Mouse (Mus musculus) lung, embryonic 15.5 days (tissue): ENCODE results near the gene Astl. TPM values are rescaled to one million over a fixed set of nuclear protein-coding genes. Genes with fewer than 3 reads are reported as not detected.

Source experiments
- ATAC-seq: fragments of 200-750 bp; cut with Nextera tagmentation; 2 replicates; pipeline ENCODE4 v1.8.0; 2017; ENCODE audit warnings: moderate number of reproducible peaks, borderline replicate concordance; ENCODE audit not compliant: low FRiP score, low TSS enrichment; ENCODE audit errors: extremely low read depth
- H3K27ac ChIP-seq: fragments of 300-500 bp; sonication (generic); 2 replicates; pipeline ENCODE4 v1.5.1; 2015; ENCODE audit warnings: moderate library complexity, mild to moderate bottlenecking, inconsistent platforms
- H3K27me3 ChIP-seq: fragments of 300-500 bp; sonication (generic); 2 replicates; pipeline ENCODE4 v1.6.1; 2015; ENCODE audit warnings: inconsistent platforms
- H3K36me3 ChIP-seq: fragments of 300-500 bp; sonication (generic); 2 replicates; pipeline ENCODE4 v1.6.1; 2015; ENCODE audit warnings: inconsistent platforms
- H3K4me1 ChIP-seq: fragments of 300-500 bp; sonication (generic); 2 replicates; pipeline ENCODE4 v1.6.1; 2015; ENCODE audit warnings: inconsistent platforms
- H3K4me2 ChIP-seq: fragments of 300-500 bp; sonication (generic); 2 replicates; pipeline ENCODE4 v1.6.1; 2015; ENCODE audit warnings: inconsistent platforms, mild to moderate bottlenecking, moderate library complexity
- H3K4me3 ChIP-seq: fragments of 300-500 bp; sonication (generic); 2 replicates; pipeline ENCODE4 v1.5.1; 2015; ENCODE audit warnings: mild to moderate bottlenecking, inconsistent platforms
- H3K9ac ChIP-seq: fragments of 300-500 bp; sonication (generic); 2 replicates; pipeline ENCODE4 v1.6.1; 2015; ENCODE audit warnings: inconsistent platforms
- H3K9me3 ChIP-seq: fragments of 300-500 bp; sonication (generic); 2 replicates; pipeline ENCODE4 v1.6.1; 2016; ENCODE audit warnings: inconsistent platforms
- WGBS: fragments of 180-500 bp; shearing (Covaris S2); methylation state at CpG from one replicate; pipeline ENCODE4 v1.1.7; 2015; 5-methylcytosine and 5-hydroxymethylcytosine counted together
- polyA plus RNA-seq: library from polyadenylated mRNA; unstranded; fragments of >200 nt; fragmentation: Nextera tagmentation; extraction: Ambion mirVana; gene quantifications from 2 replicates; pipeline ENCODE4 v1.2.1, GENCODE M21; 2015

The Astl gene
- polyA plus RNA-seq, 1 experiment from 2014 or later = not detected

- no peak overlapping the region for H3K4me2 ChIP-seq
- H3K4me3 ChIP-seq = no peak overlapping the region
- peak; percentile 60 for ATAC-seq
- no peaks in the 10 kb centered on the region for H3K36me3 ChIP-seq
- H3K27me3 ChIP-seq = no peaks in the 10 kb centered on the region
- whole genome bisulfite sequencing = 57% methylated on average over 12 of the region's 12 CpGs
- no peak overlapping the region for H3K9ac ChIP-seq
- no peaks in the 10 kb centered on the region for H3K4me1 ChIP-seq
- no peaks in the 10 kb centered on the region for H3K9me3 ChIP-seq
- H3K27ac ChIP-seq = peak overlapping the region; percentile 66
Observed at GRCm38 (mm10) chr2:127328090-127328851, 10.2 kb upstream of the Astl start.

DNA sequence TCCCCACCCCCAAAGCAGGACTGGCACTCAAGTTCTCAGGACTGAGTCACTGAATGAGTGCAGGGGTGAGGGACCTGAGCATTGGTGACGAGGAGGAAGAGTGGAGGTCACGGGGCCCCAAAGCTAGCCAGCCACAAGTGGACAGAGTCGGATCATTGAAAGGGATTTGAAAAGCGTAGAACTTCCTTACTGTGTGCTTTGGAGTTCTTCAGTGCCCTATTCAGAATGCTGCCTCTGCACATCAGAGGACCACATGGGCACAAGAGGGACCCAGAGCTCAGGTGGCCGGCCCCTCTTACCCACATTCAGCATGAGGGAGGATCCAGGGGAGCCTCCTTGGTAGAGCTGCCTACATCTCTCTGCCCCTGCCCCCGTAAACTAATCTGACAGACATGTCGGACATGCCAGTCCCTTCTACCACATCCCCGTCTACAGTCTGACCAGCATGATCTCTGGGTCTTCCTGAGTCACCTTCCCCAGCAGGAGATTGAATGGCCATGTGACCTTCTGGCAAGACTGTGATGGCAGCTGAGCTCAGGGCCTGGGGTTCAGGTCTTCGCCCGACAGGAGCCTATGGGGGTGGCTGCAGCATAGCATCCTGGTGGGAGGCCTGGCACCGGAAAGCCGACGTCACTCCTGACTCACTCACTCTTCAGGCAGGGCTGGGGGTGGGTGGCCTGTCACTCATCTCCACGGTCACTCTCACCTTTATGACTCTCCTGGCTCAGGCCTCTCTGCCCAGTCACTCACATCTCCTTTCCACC lies 5.5 kb upstream of the Astl start:
- Histone ChIP-seq H3K4me1 (peaks cover 24% of the 10 kb centered on the region), H3K4me3 (no peak overlapping the region), H3K27ac (no peak overlapping the region), H3K9me3 (no peaks in the 10 kb centered on the region), H3K9ac (no peak overlapping the region), H3K4me2 (no peak overlapping the region), H3K27me3 (peaks cover 16% of the 10 kb centered on the region), H3K36me3 (no peaks in the 10 kb centered on the region)
- WGBS = 72% methylated on average over 14 of the region's 14 CpGs
- ATAC-seq = no peak

- H3K27me3 ChIP-seq = peaks cover 16% of the 10 kb centered on the region
- no peak overlapping the region for H3K4me2 ChIP-seq
- H3K27ac ChIP-seq = no peak overlapping the region
- ATAC-seq = no peak
- no peaks in the 10 kb centered on the region for H3K36me3 ChIP-seq
- H3K4me1 ChIP-seq = peaks cover 24% of the 10 kb centered on the region
- H3K4me3 ChIP-seq = no peak overlapping the region
- H3K9ac ChIP-seq = no peak overlapping the region
- WGBS = 54% methylated on average over 5 of the region's 5 CpGs
- no peaks in the 10 kb centered on the region for H3K9me3 ChIP-seq
Observed at GRCm38 (mm10) chr2:127333945-127334603, 4.4 kb upstream of the Astl start.

DNA sequence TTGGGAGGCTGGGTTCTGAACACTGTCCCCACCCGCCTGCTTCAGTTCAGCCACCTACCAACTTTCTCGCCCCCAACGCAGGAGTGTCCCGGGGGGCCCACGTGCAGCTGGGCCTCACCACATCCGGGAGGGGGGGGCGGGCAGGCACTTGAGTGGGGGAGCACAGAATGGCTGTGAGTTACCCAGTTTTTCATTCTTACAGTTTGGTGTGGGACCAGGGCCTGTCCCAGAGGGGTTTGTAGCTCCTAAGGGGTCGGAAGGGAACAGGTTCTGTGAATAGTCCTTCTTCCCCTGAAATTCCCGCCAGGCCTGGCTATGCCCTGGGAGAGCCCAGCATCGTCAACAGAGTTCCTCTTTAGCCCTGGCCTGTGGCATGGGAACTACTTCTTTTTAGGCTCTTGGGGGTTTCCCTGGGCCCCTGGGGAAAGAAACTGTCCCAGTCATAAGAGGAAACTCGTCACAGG lies 3.3 kb upstream of the Astl start:
- peaks cover 16% of the 10 kb centered on the region for H3K27me3 ChIP-seq
- H3K4me1 ChIP-seq = peaks cover 24% of the 10 kb centered on the region
- H3K9ac ChIP-seq = no peak overlapping the region
- H3K4me2 ChIP-seq = peak overlapping the region; percentile 97
- H3K4me3 ChIP-seq = peak overlapping the region; percentile 53; the same call in 1 of the 2 replicates
- WGBS = 41% methylated on average over 10 of the region's 11 CpGs
- H3K9me3 ChIP-seq = no peaks in the 10 kb centered on the region
- H3K36me3 ChIP-seq = no peaks in the 10 kb centered on the region
- no peak for ATAC-seq
- no peak overlapping the region for H3K27ac ChIP-seq

DNA sequence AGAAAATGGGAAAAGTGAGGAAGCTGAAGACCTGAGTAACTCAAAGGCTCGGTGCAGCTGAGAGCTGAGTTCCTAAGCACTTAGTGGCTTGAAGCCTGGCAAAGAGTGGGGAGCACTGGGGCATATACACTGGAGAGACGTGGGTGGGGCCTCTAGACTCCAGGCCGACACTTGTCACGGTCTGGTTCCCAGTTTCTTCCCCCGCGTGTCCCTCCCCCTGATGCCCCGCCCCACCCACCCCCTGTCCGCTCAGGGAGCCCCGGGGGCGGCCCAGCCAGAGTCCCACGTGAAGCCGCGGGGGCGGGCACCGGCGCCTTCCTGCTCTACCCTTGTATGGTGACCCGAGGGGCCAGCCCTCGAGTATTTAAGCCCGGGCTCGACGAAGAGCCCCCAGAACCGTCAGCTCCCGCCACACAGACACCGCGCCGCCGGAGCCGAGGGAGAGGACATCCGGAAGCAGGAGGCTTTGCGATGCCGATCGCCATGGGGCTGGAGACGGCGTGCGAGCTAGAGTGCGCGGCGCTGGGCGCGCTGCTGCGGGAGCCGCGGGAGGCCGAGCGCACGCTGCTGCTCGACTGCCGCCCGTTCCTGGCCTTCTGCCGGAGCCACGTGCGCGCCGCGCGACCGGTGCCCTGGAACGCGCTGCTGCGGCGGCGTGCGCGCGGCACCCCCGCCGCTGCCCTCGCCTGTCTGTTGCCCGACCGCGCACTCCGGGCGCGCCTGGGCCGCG lies 2.5 kb upstream of the Astl start, which contains the start of gene Dusp2:
Dusp2 (plus strand) TSS at position 393 of the 730 bp plus-strand sequence.
- H3K4me3 ChIP-seq = peak within 1 kb of the TSS; percentile 53
- H3K27ac ChIP-seq = peak within 1 kb of the TSS; percentile 21; the same call in 1 of the 2 replicates
- H3K9ac ChIP-seq = peak within 1 kb of the TSS; percentile 52
- under 1% methylated on average over 75 of the region's 76 CpGs for WGBS
- ATAC-seq = peak; percentile 64
- peak within 1 kb of the TSS; percentile 97 for H3K4me2 ChIP-seq
- peaks cover 24% of the 10 kb centered on the region for H3K4me1 ChIP-seq
- no peaks in the 10 kb centered on the region for H3K36me3 ChIP-seq
- peaks cover 16% of the 10 kb centered on the region for H3K27me3 ChIP-seq
- no peaks in the 10 kb centered on the region for H3K9me3 ChIP-seq

DNA sequence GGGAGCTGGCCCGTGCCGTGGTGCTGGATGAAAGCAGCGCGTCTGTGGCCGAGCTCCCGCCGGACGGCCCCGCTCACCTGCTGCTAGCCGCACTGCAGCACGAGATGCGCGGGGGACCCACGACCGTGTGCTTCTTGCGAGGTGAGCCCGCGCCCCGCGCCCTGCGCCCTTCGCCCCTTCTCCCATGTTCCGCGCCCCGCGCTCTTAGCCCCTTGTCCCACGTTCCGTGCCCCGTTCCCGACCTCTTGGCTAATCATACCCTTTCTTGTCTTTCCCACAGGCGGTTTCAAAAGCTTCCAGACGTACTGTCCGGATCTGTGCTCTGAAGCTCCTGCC lies 2.0 kb upstream of the Astl start:
- peaks cover 24% of the 10 kb centered on the region for H3K4me1 ChIP-seq
- H3K27ac ChIP-seq = 0 out of 2 replicates have a peak overlapping the region, but pooled peaks have one; percentile 21
- H3K4me3 ChIP-seq = peak overlapping the region; percentile 53
- ATAC-seq = no peak; the same call in 1 of the 2 replicates
- H3K27me3 ChIP-seq = peaks cover 16% of the 10 kb centered on the region
- WGBS = 1% methylated on average over 33 of the region's 33 CpGs
- peak overlapping the region; percentile 97 for H3K4me2 ChIP-seq
- no peaks in the 10 kb centered on the region for H3K36me3 ChIP-seq
- no peaks in the 10 kb centered on the region for H3K9me3 ChIP-seq
- H3K9ac ChIP-seq = peak overlapping the region; percentile 52

- Histone ChIP-seq H3K4me1 (peaks cover 24% of the 10 kb centered on the region), H3K9me3 (no peaks in the 10 kb centered on the region), H3K4me3 (peak overlapping the region; percentile 53), H3K4me2 (peak overlapping the region; percentile 97), H3K9ac (peak overlapping the region; percentile 52), H3K36me3 (no peaks in the 10 kb centered on the region), H3K27me3 (peaks cover 16% of the 10 kb centered on the region), H3K27ac (no peak overlapping the region)
- no peak for ATAC-seq
- WGBS = 32% methylated on average over 5 of the region's 5 CpGs
Observed at GRCm38 (mm10) chr2:127336885-127337284, 1.6 kb upstream of the Astl start.

DNA sequence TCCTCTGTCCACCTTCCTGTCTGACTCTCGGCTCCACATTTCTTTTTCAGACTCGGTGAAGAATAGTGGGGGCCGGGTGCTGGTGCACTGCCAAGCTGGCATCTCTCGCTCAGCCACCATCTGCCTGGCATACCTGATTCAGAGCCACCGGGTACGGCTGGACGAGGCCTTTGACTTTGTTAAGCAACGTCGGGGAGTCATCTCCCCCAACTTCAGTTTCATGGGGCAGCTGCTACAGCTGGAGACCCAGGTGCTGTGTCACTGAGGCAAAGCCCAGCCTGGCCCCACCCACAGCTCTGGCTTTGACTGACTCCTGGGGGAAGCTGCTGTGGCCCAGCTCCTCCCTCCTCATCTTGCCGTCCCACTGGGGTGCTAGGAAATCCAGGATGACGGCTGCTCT lies 908 bp upstream of the Astl start:
- Histone ChIP-seq H3K4me3 (peak overlapping the region; percentile 53), H3K36me3 (no peaks in the 10 kb centered on the region), H3K27me3 (peaks cover 16% of the 10 kb centered on the region), H3K4me1 (peaks cover 24% of the 10 kb centered on the region), H3K9ac (no peak overlapping the region), H3K9me3 (no peaks in the 10 kb centered on the region), H3K27ac (no peak overlapping the region), H3K4me2 (peak overlapping the region; percentile 97)
- no peak for ATAC-seq
- 44% methylated on average over 11 of the region's 11 CpGs for WGBS

DNA sequence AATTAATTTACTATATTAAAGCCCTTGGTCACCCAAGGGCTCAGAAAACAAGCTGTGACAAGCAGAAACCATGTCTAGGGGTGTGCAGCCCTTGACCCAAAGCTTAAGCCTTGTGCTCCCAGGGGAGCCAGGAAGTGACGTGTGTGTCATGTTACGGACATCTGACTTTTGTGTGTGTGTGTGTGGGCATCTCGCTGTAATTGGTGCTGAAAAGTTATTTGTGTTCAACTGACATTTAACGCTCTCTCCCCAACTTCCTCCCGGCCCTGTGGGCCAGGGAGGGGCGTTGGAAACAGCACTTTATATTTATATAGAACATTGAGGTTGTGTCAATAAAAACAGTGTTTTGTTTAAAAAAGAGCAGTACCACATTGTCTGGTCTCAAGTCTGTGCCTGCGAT lies 427 bp upstream of the Astl start:
- peaks cover 24% of the 10 kb centered on the region for H3K4me1 ChIP-seq
- no peaks in the 10 kb centered on the region for H3K9me3 ChIP-seq
- 42% methylated on average over 7 of the region's 7 CpGs for WGBS
- H3K27me3 ChIP-seq = peaks cover 16% of the 10 kb centered on the region
- peak overlapping the region; percentile 53; the same call in 1 of the 2 replicates for H3K4me3 ChIP-seq
- H3K9ac ChIP-seq = no peak overlapping the region
- no peak overlapping the region for H3K27ac ChIP-seq
- H3K4me2 ChIP-seq = peak overlapping the region; percentile 97
- H3K36me3 ChIP-seq = no peaks in the 10 kb centered on the region
- no peak for ATAC-seq

DNA sequence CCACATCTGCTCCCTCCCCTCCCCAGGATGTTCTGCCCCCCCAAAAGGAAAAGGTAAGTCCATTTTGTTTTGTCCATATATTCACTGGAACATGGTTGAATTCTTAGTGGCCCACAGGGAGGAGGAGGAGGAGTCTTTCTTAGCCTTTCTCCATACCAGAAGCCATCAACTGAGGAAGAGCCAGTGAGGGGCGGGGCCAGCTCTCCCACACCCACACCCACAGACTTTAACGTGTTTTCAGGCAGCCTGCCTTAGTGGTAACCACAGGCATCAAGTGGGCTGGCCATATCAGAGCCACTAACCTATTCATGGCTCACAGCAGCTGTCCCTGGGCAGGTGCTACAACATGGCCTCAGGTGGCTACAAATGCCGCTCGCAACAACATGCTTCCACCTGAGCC lies 394 bp downstream of the Astl start:
- H3K36me3 ChIP-seq = no peaks in the 10 kb centered on the region
- no peak overlapping the region for H3K4me3 ChIP-seq
- ATAC-seq = no peak
- no peak overlapping the region for H3K4me2 ChIP-seq
- peaks cover 24% of the 10 kb centered on the region for H3K4me1 ChIP-seq
- 66% methylated on average over 4 of the region's 4 CpGs for WGBS
- no peaks in the 10 kb centered on the region for H3K9me3 ChIP-seq
- H3K9ac ChIP-seq = no peak overlapping the region
- no peak overlapping the region for H3K27ac ChIP-seq
- peaks cover 16% of the 10 kb centered on the region for H3K27me3 ChIP-seq

GRCm38 (mm10) chr2:127339262-127339661 lies 823 bp downstream of the Astl start:
- Histone ChIP-seq H3K27me3 (peaks cover 16% of the 10 kb centered on the region), H3K27ac (no peak overlapping the region), H3K9me3 (no peaks in the 10 kb centered on the region), H3K9ac (no peak overlapping the region), H3K4me2 (no peak overlapping the region), H3K4me3 (no peak overlapping the region), H3K36me3 (no peaks in the 10 kb centered on the region), H3K4me1 (peaks cover 24% of the 10 kb centered on the region)
- no peak for ATAC-seq
- WGBS = 61% methylated on average over 6 of the region's 6 CpGs
